Comparison of ENCODE assay signal across 33 mouse cellular contexts in the genomic region with DNA sequence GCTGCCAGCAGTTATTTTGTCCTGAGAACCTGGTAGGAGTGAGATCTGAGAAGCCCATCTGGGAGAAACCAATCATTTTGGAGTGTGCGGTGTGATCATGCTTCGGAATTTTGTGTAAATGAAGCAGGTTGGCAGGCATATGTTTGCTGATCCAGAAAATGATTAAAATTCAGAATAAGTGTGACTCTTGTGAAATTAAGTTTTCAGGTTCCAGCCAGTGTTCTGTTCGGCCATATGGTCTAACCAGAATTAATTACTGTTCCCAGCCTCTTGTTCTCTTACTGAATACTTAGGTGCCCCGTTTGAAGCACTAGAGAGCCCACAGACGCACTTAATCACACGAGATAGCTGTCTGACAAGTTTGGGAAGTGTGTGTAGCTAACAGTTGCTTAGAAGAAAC. TPM values are rescaled to one million over a fixed set of nuclear protein-coding genes. Genes with fewer than 3 reads are reported as not detected.
A peak's percentile ranks its signal among the peaks of the same experiment; 100 is the strongest.
DNase-seq lines count a peak whose midpoint lies in the region; ATAC-seq lines count a peak whose summit lies in the region.
"Had no signal": no experiment of that assay in that cellular context is flagged by ENCODE, and none has a peak within 500 bp of the region (broad histone marks: within the 10 kb centered on the region; RNA-seq: fewer than 3 reads in every experiment).

No protein-coding gene starts in this region.

- no peak overlapping the region for H3K27ac ChIP-seq in forebrain, embryonic 14.5 days (ENCODE audit: low read depth, low read length)
- H3K27ac ChIP-seq in forebrain, embryonic 12.5 days: no peak overlapping the region
- no peak overlapping the region for H3K27ac ChIP-seq in forebrain, embryonic 16.5 days (ENCODE audit: low read length)
- no peak overlapping the region for H3K27ac ChIP-seq in midbrain, embryonic 13.5 days
- H3K27ac ChIP-seq: heart, embryonic 10.5 days; heart, embryonic 15.5 days; hindbrain, embryonic 12.5 days; limb, embryonic 10.5 days; limb, embryonic 15.5 days; liver, embryonic 13.5 days; neural tube, embryonic 15.5 days; stomach, postnatal 0 days had no signal

- WGBS in forebrain, embryonic 14.5 days: 42% methylated on average over 6 of the region's 6 CpGs
- 59% methylated on average over 6 of the region's 6 CpGs for WGBS in forebrain, embryonic 12.5 days
- 33% methylated on average over 6 of the region's 6 CpGs for WGBS in forebrain, embryonic 16.5 days
- 57% methylated on average over 6 of the region's 6 CpGs for WGBS in midbrain, embryonic 13.5 days

- peak; percentile 70 for ATAC-seq in forebrain, embryonic 14.5 days
- no peak for ATAC-seq in forebrain, embryonic 12.5 days (ENCODE audit: low FRiP score)
- peak; percentile 89 for ATAC-seq in forebrain, embryonic 16.5 days
- no peak for ATAC-seq in midbrain, embryonic 13.5 days
- ATAC-seq: lung, postnatal 0 days had no signal

- intact Hi-C loops in left cerebral cortex, postnatal 25 days (cut with DNase I): no loop called here

- DNase-seq in forebrain, embryonic 14.5 days (ENCODE audit: low spot score): peak; percentile 81
- DNase-seq in left cerebral cortex, postnatal 25 days (ENCODE audit: low spot score in 2 of 2): peak; percentile 11 to 14
- no peak for DNase-seq in left cerebral cortex, adult 18-20 months (ENCODE audit: low spot score in 2 of 2)
- peak; percentile 69 for DNase-seq in layer of hippocampus, adult 9-11 months
- DNase-seq in T-cell, adult 2 months (ENCODE audit: low spot score): no peak
- DNase-seq: adrenal gland, postnatal 10 days; cerebellum, adult 18-20 months; cerebellum, postnatal 10 days; gastrocnemius, postnatal 14 days; kidney, adult 11 months; kidney, postnatal 14 days; liver, embryonic 13.5 days; lung, adult 18-20 months; lung, postnatal 4 days; midbrain, embryonic 14.5 days; spleen, adult 18-20 months; thymus, adult 2 months; thymus, postnatal 36 days had no signal

- no peak overlapping the region for H3K4me3 ChIP-seq in forebrain, embryonic 14.5 days (ENCODE audit: low read depth, low read length)
- H3K4me3 ChIP-seq in forebrain, embryonic 12.5 days (replicated peaks): no peak overlapping the region
- H3K4me3 ChIP-seq in forebrain, embryonic 16.5 days (replicated peaks; ENCODE audit: low read length): no peak overlapping the region
- H3K4me3 ChIP-seq in midbrain, embryonic 13.5 days (replicated peaks): no peak overlapping the region
- H3K4me3 ChIP-seq: erythroblast, embryonic 14.5 days; heart, embryonic 10.5 days; heart, embryonic 15.5 days; hindbrain, embryonic 12.5 days; limb, embryonic 10.5 days; limb, embryonic 15.5 days; liver, embryonic 13.5 days; megakaryocyte, embryonic 14.5 days; neural tube, embryonic 15.5 days had no signal

- no peaks in the 10 kb centered on the region for H3K27me3 ChIP-seq in forebrain, embryonic 14.5 days (replicated peaks; ENCODE audit: control insufficient read depth, insufficient read depth, low read length)
- H3K27me3 ChIP-seq in forebrain, embryonic 12.5 days: 0 out of 2 replicates have a peak, but pooled peaks cover 4% of the 10 kb centered on the region
- H3K27me3 ChIP-seq in forebrain, embryonic 16.5 days (replicated peaks; ENCODE audit: control insufficient read depth, insufficient read depth, low read length): no peaks in the 10 kb centered on the region
- H3K27me3 ChIP-seq in midbrain, embryonic 13.5 days: peaks cover 5% of the 10 kb centered on the region
- H3K27me3 ChIP-seq: hindbrain, embryonic 12.5 days; neural tube, embryonic 15.5 days had no signal

- H3K9ac ChIP-seq in forebrain, embryonic 14.5 days (ENCODE audit: low read length): no peak overlapping the region
- no peak overlapping the region for H3K9ac ChIP-seq in forebrain, embryonic 12.5 days
- H3K9ac ChIP-seq in forebrain, embryonic 16.5 days (replicated peaks; ENCODE audit: low read depth, low read length): no peak overlapping the region
- no peak overlapping the region for H3K9ac ChIP-seq in midbrain, embryonic 13.5 days (replicated peaks)
- H3K9ac ChIP-seq: heart, embryonic 15.5 days; hindbrain, embryonic 12.5 days; limb, embryonic 15.5 days; liver, embryonic 13.5 days; neural tube, embryonic 15.5 days had no signal

- no peak overlapping the region for H3K4me2 ChIP-seq in forebrain, embryonic 14.5 days (ENCODE audit: low read length)
- no peak overlapping the region for H3K4me2 ChIP-seq in forebrain, embryonic 12.5 days
- no peak overlapping the region for H3K4me2 ChIP-seq in forebrain, embryonic 16.5 days (ENCODE audit: low read length)
- H3K4me2 ChIP-seq in midbrain, embryonic 13.5 days (replicated peaks): no peak overlapping the region
- H3K4me2 ChIP-seq: heart, embryonic 15.5 days; hindbrain, embryonic 12.5 days; limb, embryonic 15.5 days; liver, embryonic 13.5 days; neural tube, embryonic 15.5 days had no signal

- no peaks in the 10 kb centered on the region for H3K9me3 ChIP-seq in forebrain, embryonic 14.5 days (replicated peaks; ENCODE audit: control insufficient read depth, low read length)
- no peaks in the 10 kb centered on the region for H3K9me3 ChIP-seq in forebrain, embryonic 12.5 days
- H3K9me3 ChIP-seq in forebrain, embryonic 16.5 days (ENCODE audit: control insufficient read depth, low read length): no peaks in the 10 kb centered on the region
- no peaks in the 10 kb centered on the region for H3K9me3 ChIP-seq in midbrain, embryonic 13.5 days
- H3K9me3 ChIP-seq: G1E; heart, embryonic 10.5 days; heart, embryonic 15.5 days; hindbrain, embryonic 12.5 days; limb, embryonic 10.5 days; limb, embryonic 15.5 days; liver, embryonic 13.5 days; megakaryocyte, embryonic 14.5 days; neural tube, embryonic 15.5 days had no signal

- H3K36me3 ChIP-seq in forebrain, embryonic 14.5 days (ENCODE audit: control insufficient read depth, insufficient read depth, low read length): no peaks in the 10 kb centered on the region
- no peaks in the 10 kb centered on the region for H3K36me3 ChIP-seq in forebrain, embryonic 12.5 days (replicated peaks)
- no peaks in the 10 kb centered on the region for H3K36me3 ChIP-seq in forebrain, embryonic 16.5 days (ENCODE audit: control insufficient read depth, insufficient read depth)
- no peaks in the 10 kb centered on the region for H3K36me3 ChIP-seq in midbrain, embryonic 13.5 days
- H3K36me3 ChIP-seq: G1E; heart, embryonic 10.5 days; heart, embryonic 15.5 days; hindbrain, embryonic 12.5 days; limb, embryonic 10.5 days; limb, embryonic 15.5 days; liver, embryonic 13.5 days; neural tube, embryonic 15.5 days had no signal

- H3K4me1 ChIP-seq in forebrain, embryonic 14.5 days (ENCODE audit: control insufficient read depth, insufficient read depth, low read length): peaks cover 7% of the 10 kb centered on the region; the same call in 1 of the 2 replicates
- H3K4me1 ChIP-seq in forebrain, embryonic 12.5 days: peaks cover 26% of the 10 kb centered on the region
- peaks cover 7% of the 10 kb centered on the region for H3K4me1 ChIP-seq in forebrain, embryonic 16.5 days (replicated peaks; ENCODE audit: control insufficient read depth, insufficient read depth, low read length)
- peaks cover 21% of the 10 kb centered on the region for H3K4me1 ChIP-seq in midbrain, embryonic 13.5 days (replicated peaks)
- H3K4me1 ChIP-seq: hindbrain, embryonic 12.5 days; limb, embryonic 15.5 days; liver, embryonic 13.5 days; neural tube, embryonic 15.5 days had no signal

RNA-seq across cellular contexts. Expression of gene Skap1, which starts 36.6 kb away (rescaled TPM):
- polyA plus RNA-seq in forebrain, embryonic 14.5 days (2014; fragmentation: Nextera tagmentation; extraction: Ambion mirVana): 2.4 and 2.8 TPM in 2 replicates
- 3.2 and 4.1 TPM in 2 replicates for polyA plus RNA-seq in forebrain, embryonic 12.5 days (2016; fragmentation: Nextera tagmentation; extraction: Ambion mirVana)
- 1 to 10 TPM; 1.3 to 1.9 TPM for total RNA-seq in left cerebral cortex, postnatal 25 days (2021)
- total RNA-seq in left cerebral cortex, adult 18-20 months (2021): 1 to 10 TPM; 1.9 to 2.1 TPM
- 2.1 and 3.4 TPM in 2 replicates for polyA plus RNA-seq in forebrain, embryonic 16.5 days (2015; fragmentation: Nextera tagmentation; extraction: Ambion mirVana)
- 3.4 and 4.0 TPM in 2 replicates for polyA plus RNA-seq in midbrain, embryonic 13.5 days (2015; fragmentation: Nextera tagmentation; extraction: Ambion mirVana)
- total RNA-seq: common myeloid progenitor, adult 5-6 weeks had no signal
- polyA plus RNA-seq: erythroblast, embryonic 14.5 days; G1E had no signal

Comparison
In these comparisons a context has a peak if more than half of its experiments do, and no peak if none do; other contexts are left out.
1. ATAC-seq: peak in forebrain, embryonic 14.5 days (single experiment) and forebrain, embryonic 16.5 days (single experiment); none in forebrain, embryonic 12.5 days (single experiment) and midbrain, embryonic 13.5 days (single experiment).
2. DNase-seq: peak in forebrain, embryonic 14.5 days (single experiment), left cerebral cortex, postnatal 25 days (2 of 2) and layer of hippocampus, adult 9-11 months (single experiment); none in left cerebral cortex, adult 18-20 months (0 of 2) and T-cell, adult 2 months (single experiment).